Mouse (Mus musculus) midbrain, embryonic 15.5 days (tissue): ENCODE data around the gene Mlec. TPM values are rescaled to one million over a fixed set of nuclear protein-coding genes. Genes with fewer than 3 reads are reported as not detected.
"Not testable (repeated sequence)": the region's sequence is repeated elsewhere in the genome, so short reads cannot be mapped to it uniquely, and the experiment has no call there.

Experiments
- ATAC-seq: fragments of 200-750 bp; cut with Nextera tagmentation; replicated peaks from 2 replicates; pipeline ENCODE4 v1.8.0; 2017; ENCODE audit warnings: moderate TSS enrichment
- H3K27ac ChIP-seq: fragments of 300-500 bp; sonication (generic); 2 replicates; pipeline ENCODE4 v1.5.1; 2015; ENCODE audit warnings: mild to moderate bottlenecking, inconsistent platforms
- H3K27me3 ChIP-seq: fragments of 300-500 bp; sonication (generic); replicated peaks from 2 replicates; pipeline ENCODE4 v1.6.1; 2015; ENCODE audit warnings: inconsistent platforms
- H3K36me3 ChIP-seq: fragments of 300-500 bp; sonication (generic); replicated peaks from 2 replicates; pipeline ENCODE4 v1.6.1; 2015; ENCODE audit warnings: inconsistent platforms
- H3K4me1 ChIP-seq: fragments of 300-500 bp; sonication (generic); 2 replicates; pipeline ENCODE4 v1.6.1; 2015; ENCODE audit warnings: inconsistent platforms
- H3K4me2 ChIP-seq: fragments of 300-500 bp; sonication (generic); 2 replicates; pipeline ENCODE4 v1.6.1; 2015; ENCODE audit warnings: inconsistent platforms, mild to moderate bottlenecking, moderate library complexity
- H3K4me3 ChIP-seq: fragments of 300-500 bp; sonication (generic); 2 replicates; pipeline ENCODE4 v1.5.1; 2015; ENCODE audit warnings: mild to moderate bottlenecking, inconsistent platforms
- H3K9ac ChIP-seq: fragments of 300-500 bp; sonication (generic); 2 replicates; pipeline ENCODE4 v1.6.1; 2015; ENCODE audit warnings: mild to moderate bottlenecking, inconsistent platforms
- H3K9me3 ChIP-seq: fragments of 300-500 bp; sonication (generic); 2 replicates; pipeline ENCODE4 v1.6.1; 2016; ENCODE audit warnings: inconsistent platforms
- WGBS: fragments of 180-500 bp; shearing (Covaris S2); methylation state at CpG from one replicate; pipeline ENCODE4 v1.1.7; 2015; ENCODE audit warnings: mixed read lengths; 5-methylcytosine and 5-hydroxymethylcytosine counted together
- polyA plus RNA-seq: library from polyadenylated mRNA; unstranded; fragments of >200 nt; fragmentation: Nextera tagmentation; extraction: Ambion mirVana; gene quantifications from 2 replicates; pipeline ENCODE4 v1.2.1, GENCODE M21; 2015

Mlec gene
- polyA plus RNA-seq, 1 experiment from 2014 or later, result 28.9 TPM

GRCm38 (mm10) chr5:115156401-115156800 is 1.6 kb downstream of the Mlec start:
- Histone ChIP-seq H3K9ac (peak overlapping the region; percentile 18; the same call in 1 of the 2 replicates), H3K4me3 (peak overlapping the region; percentile 97), H3K27ac (no peak overlapping the region), H3K27me3 (no peaks in the 10 kb centered on the region), H3K4me1 (peaks cover 51% of the 10 kb centered on the region), H3K4me2 (peak overlapping the region; percentile 92), H3K36me3 (no peaks in the 10 kb centered on the region), H3K9me3 (no peaks in the 10 kb centered on the region)
- no peak for ATAC-seq
- WGBS, result 64% methylated on average over 7 of the region's 7 CpGs

GRCm38 (mm10) chr5:115155831-115156230 is 2.1 kb downstream of the Mlec start:
- ATAC-seq, result no peak
- Histone ChIP-seq H3K4me1 (peaks cover 51% of the 10 kb centered on the region), H3K4me3 (peak overlapping the region; percentile 97; the same call in 1 of the 2 replicates), H3K27me3 (no peaks in the 10 kb centered on the region), H3K4me2 (peak overlapping the region; percentile 92), H3K9ac (peak overlapping the region; percentile 18), H3K27ac (no peak overlapping the region), H3K9me3 (no peaks in the 10 kb centered on the region), H3K36me3 (no peaks in the 10 kb centered on the region)
- 53% methylated on average over 5 of the region's 5 CpGs for WGBS

- no peak overlapping the region for H3K27ac ChIP-seq
- no peaks in the 10 kb centered on the region for H3K27me3 ChIP-seq
- H3K4me3 ChIP-seq, result no peak overlapping the region
- WGBS, result 79% methylated on average over 13 of the region's 13 CpGs
- H3K9me3 ChIP-seq, result no peaks in the 10 kb centered on the region
- H3K9ac ChIP-seq, result peak overlapping the region; percentile 26; the same call in 1 of the 2 replicates
- peak overlapping the region; percentile 92 for H3K4me2 ChIP-seq
- peaks cover 4% of the 10 kb centered on the region for H3K36me3 ChIP-seq
- ATAC-seq, result no peak
- H3K4me1 ChIP-seq, result peaks cover 51% of the 10 kb centered on the region
These were observed 2.8 kb downstream of the Mlec start for GRCm38 (mm10) chr5:115155156-115155631.

GRCm38 (mm10) chr5:115152132-115152956 is 5.6 kb downstream of the Mlec start:
- Histone ChIP-seq H3K4me3 (no peak overlapping the region), H3K9ac (no peak overlapping the region), H3K9me3 (no peaks in the 10 kb centered on the region), H3K4me1 (peaks cover 44% of the 10 kb centered on the region), H3K27ac (no peak overlapping the region), H3K36me3 (peaks cover 23% of the 10 kb centered on the region), H3K27me3 (no peaks in the 10 kb centered on the region), H3K4me2 (no peak overlapping the region)
- no peak for ATAC-seq
- WGBS, result 75% methylated on average over 8 of the region's 8 CpGs

GRCm38 (mm10) chr5:115151457-115151856 is 6.5 kb downstream of the Mlec start:
- H3K4me1 ChIP-seq, result peaks cover 35% of the 10 kb centered on the region
- H3K27ac ChIP-seq, result no peak overlapping the region
- H3K9me3 ChIP-seq, result no peaks in the 10 kb centered on the region
- ATAC-seq, result no peak
- H3K4me2 ChIP-seq, result no peak overlapping the region
- H3K36me3 ChIP-seq, result peaks cover 29% of the 10 kb centered on the region
- H3K4me3 ChIP-seq, result no peak overlapping the region
- H3K9ac ChIP-seq, result no peak overlapping the region
- WGBS, result 85% methylated on average over 13 of the region's 13 CpGs
- H3K27me3 ChIP-seq, result no peaks in the 10 kb centered on the region

GRCm38 (mm10) chr5:115150991-115151390 is 7.0 kb downstream of the Mlec start:
- no peak for ATAC-seq
- H3K4me3 ChIP-seq, result no peak overlapping the region
- peaks cover 34% of the 10 kb centered on the region for H3K36me3 ChIP-seq
- no peaks in the 10 kb centered on the region for H3K9me3 ChIP-seq
- 79% methylated on average over 5 of the region's 5 CpGs for WGBS
- H3K4me2 ChIP-seq, result no peak overlapping the region
- H3K4me1 ChIP-seq, result peaks cover 30% of the 10 kb centered on the region
- H3K27me3 ChIP-seq, result no peaks in the 10 kb centered on the region
- no peak overlapping the region for H3K9ac ChIP-seq
- no peak overlapping the region for H3K27ac ChIP-seq

- peaks cover 19% of the 10 kb centered on the region for H3K4me1 ChIP-seq
- 95% methylated on average over 14 of the region's 14 CpGs for WGBS
- no peaks in the 10 kb centered on the region for H3K27me3 ChIP-seq
- no peak overlapping the region for H3K4me3 ChIP-seq
- no peak overlapping the region for H3K9ac ChIP-seq
- no peak overlapping the region for H3K27ac ChIP-seq
- peaks cover 38% of the 10 kb centered on the region for H3K36me3 ChIP-seq
- no peak for ATAC-seq
- H3K9me3 ChIP-seq, result no peaks in the 10 kb centered on the region
- no peak overlapping the region for H3K4me2 ChIP-seq
These were observed 8.1 kb downstream of the Mlec start for GRCm38 (mm10) chr5:115149675-115150459.

GRCm38 (mm10) chr5:115148872-115149271 is 9.1 kb downstream of the Mlec start:
- not testable (repeated sequence) for H3K9me3 ChIP-seq, H3K27me3 ChIP-seq, H3K27ac ChIP-seq, H3K4me2 ChIP-seq, H3K4me3 ChIP-seq, ATAC-seq, H3K9ac ChIP-seq
- no CpG with 5 or more reads among the region's 1 CpGs for WGBS
- H3K4me1 ChIP-seq, result peaks cover 10% of the 10 kb centered on the region
- peaks cover 38% of the 10 kb centered on the region for H3K36me3 ChIP-seq

- no peak for ATAC-seq
- no peak overlapping the region for H3K27ac ChIP-seq
- H3K27me3 ChIP-seq, result no peaks in the 10 kb centered on the region
- H3K9me3 ChIP-seq, result no peaks in the 10 kb centered on the region
- peaks cover 7% of the 10 kb centered on the region for H3K4me1 ChIP-seq
- H3K4me2 ChIP-seq, result no peak overlapping the region
- 91% methylated on average over 8 of the region's 8 CpGs for whole genome bisulfite sequencing
- no peak overlapping the region for H3K4me3 ChIP-seq
- peaks cover 38% of the 10 kb centered on the region for H3K36me3 ChIP-seq
- H3K9ac ChIP-seq, result no peak overlapping the region
These were observed 9.6 kb downstream of the Mlec start for GRCm38 (mm10) chr5:115148378-115148777.

- no peak overlapping the region for H3K4me3 ChIP-seq
- no peaks in the 10 kb centered on the region for H3K27me3 ChIP-seq
- no peaks in the 10 kb centered on the region for H3K9me3 ChIP-seq
- H3K4me2 ChIP-seq, result no peak overlapping the region
- H3K9ac ChIP-seq, result no peak overlapping the region
- peaks cover 38% of the 10 kb centered on the region for H3K36me3 ChIP-seq
- no peak overlapping the region for H3K27ac ChIP-seq
- WGBS, result 93% methylated on average over 3 of the region's 3 CpGs
- no peak for ATAC-seq
- no peaks in the 10 kb centered on the region for H3K4me1 ChIP-seq
These were observed 10.6 kb downstream of the Mlec start for GRCm38 (mm10) chr5:115147388-115147787.

GRCm38 (mm10) chr5:115146747-115147130 is 11.2 kb downstream of the Mlec start:
- Histone ChIP-seq H3K4me3 (no peak overlapping the region), H3K9ac (no peak overlapping the region), H3K4me2 (no peak overlapping the region), H3K9me3 (no peaks in the 10 kb centered on the region), H3K36me3 (peaks cover 38% of the 10 kb centered on the region), H3K27ac (no peak overlapping the region), H3K27me3 (no peaks in the 10 kb centered on the region), H3K4me1 (no peaks in the 10 kb centered on the region)
- ATAC-seq, result no peak

GRCm38 (mm10) chr5:115145976-115146746 is 11.8 kb downstream of the Mlec start:
- Histone ChIP-seq H3K36me3 (peaks cover 38% of the 10 kb centered on the region), H3K9ac (no peak overlapping the region), H3K27ac (no peak overlapping the region), H3K9me3 (no peaks in the 10 kb centered on the region), H3K4me1 (no peaks in the 10 kb centered on the region), H3K4me2 (no peak overlapping the region), H3K27me3 (no peaks in the 10 kb centered on the region), H3K4me3 (no peak overlapping the region)
- ATAC-seq, result no peak
- 93% methylated on average over 6 of the region's 6 CpGs for WGBS
